Mouse (Mus musculus) gastrocnemius, postnatal 4 days (tissue): ENCODE measurements around the gene Fam92a. TPM values are rescaled to one million over a fixed set of nuclear protein-coding genes. Genes with fewer than 3 reads are reported as not detected.
"Not testable (repeated sequence)": the region's sequence is repeated elsewhere in the genome, so short reads cannot be mapped to it uniquely, and the experiment has no call there.

Experiments
- DNase-seq, 2 experiments: peaks; one replicate each; pipeline ENCODE4 v3.0.0; 2021 to 2022; ENCODE audit warnings: low spot score in 2 of 2, mixed read lengths in 2 of 2
- long read RNA-seq, 2 experiments: library from polyadenylated mRNA; stranded (forward); transcript quantifications; one replicate each; pipeline ENCODE4 v2.0.0; 2021
- total RNA-seq, 2 experiments: library from RNA; stranded (reverse); gene quantifications; 2 replicates each; pipeline ENCODE4 v1.2.3; 2021

Fam92a gene
- 10 to 100 TPM; 35.6 to 42.4 TPM for total RNA-seq
- long read RNA-seq, experiment 1, partial matches to known transcripts, result 3 of 6 reads
- long read RNA-seq, experiment 1, other reads (novel, unspliced or antisense), result 3 of 6 reads
- long read RNA-seq, experiment 2, partial matches to known transcripts, result 3 of 7 reads
- long read RNA-seq, experiment 2, other reads (novel, unspliced or antisense), result 3 of 7 reads

- DNase-seq, result peak; percentile 54 to 73
Measured at GRCm38 (mm10) chr4:12171318-12172091, at the start of gene Fam92a. TSS of gene Fam92a (minus strand) at chr4:12172015.

GRCm38 (mm10) chr4:12178992-12179391, 7.2 kb upstream of the Fam92a start:
- DNase-seq, result peak in 1 of 2 experiments; percentile 47

- no peak for DNase-seq
Measured at GRCm38 (mm10) chr4:12170986-12171317, 863 bp downstream of the Fam92a start.

GRCm38 (mm10) chr4:12147660-12148059, 24.2 kb downstream of the Fam92a start:
- no peak for DNase-seq

- not testable (repeated sequence) for DNase-seq
Measured at GRCm38 (mm10) chr4:12141516-12141915, 30.3 kb downstream of the Fam92a start.

- DNase-seq, result peak in 1 of 2 experiments; percentile 17
Measured at GRCm38 (mm10) chr4:12140592-12141062, 31.2 kb downstream of the Fam92a start.

- DNase-seq, result peak; percentile 36 to 74
Measured at GRCm38 (mm10) chr4:12140141-12140567, 31.7 kb downstream of the Fam92a start, which contains the start of gene Rbm12b1. TSS of gene Rbm12b1 (plus strand) at chr4:12140264.

Other genes starting within 250 kb of the Fam92a start
- not detected for gene Gm10604, start 190.8 kb downstream of the Fam92a start, total RNA-seq
- 10 to 100 TPM; 10.8 to 11.8 TPM for gene Rbm12b2, start 82.6 kb downstream of the Fam92a start, total RNA-seq
- 10 to 100 TPM in 1 of 2 experiments, 1 to 10 TPM in 1; 9.9 to 10.8 TPM for gene Rbm12b1, start 31.8 kb downstream of the Fam92a start, total RNA-seq